Mouse (Mus musculus): ENCODE measurements around the gene Fgf23. TPM values are rescaled to one million over a fixed set of nuclear protein-coding genes. Genes with fewer than 3 reads are reported as not detected.

The Fgf23 gene
- polyA plus RNA-seq, 1 experiment: not detected

- no peaks in the 10 kb centered on the region for H3K4me1 ChIP-seq (ENCODE audit: control insufficient read depth, insufficient read depth, low read length)
- H3K4me3 ChIP-seq (ENCODE audit: insufficient read depth, low read length): no peak overlapping the region
- TF ChIP-seq CTCF (IDR thresholded peaks at IDR 0.05; ENCODE audit: borderline replicate concordance, insufficient read depth, low read length): no peak
- no peak overlapping the region for H3K27ac ChIP-seq (ENCODE audit: insufficient read depth, low read length)
Observed at GRCm38 (mm10) chr6:127081820-127082219, 9.1 kb downstream of the Fgf23 start.

DNA sequence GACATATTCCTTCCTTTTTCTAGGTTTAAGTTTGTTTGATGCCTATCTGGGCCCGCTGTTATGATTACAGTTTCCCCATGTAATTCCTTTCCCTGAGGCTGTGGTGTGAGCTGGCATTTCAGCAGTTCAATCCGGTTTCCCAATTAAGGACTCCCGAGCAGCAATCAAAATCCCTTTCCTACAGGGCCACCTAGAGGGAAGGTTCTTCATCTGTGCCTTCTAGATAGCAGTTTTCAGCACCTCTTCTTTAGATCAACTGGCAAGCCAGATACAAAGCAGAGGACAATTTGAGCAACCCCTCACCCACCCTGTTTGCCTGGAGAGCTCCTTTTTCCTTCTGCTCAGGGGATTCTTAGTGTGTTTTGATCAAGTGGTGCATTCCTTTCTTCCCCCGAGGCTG lies 14.0 kb downstream of the Fgf23 start:
- H3K4me3 ChIP-seq (ENCODE audit: insufficient read depth, low read length): no peak overlapping the region
- H3K27ac ChIP-seq (ENCODE audit: insufficient read depth, low read length): no peak overlapping the region
- H3K4me1 ChIP-seq (ENCODE audit: control insufficient read depth, insufficient read depth, low read length): no peaks in the 10 kb centered on the region
- TF ChIP-seq POLR2A (IDR thresholded peaks at IDR 0.05; ENCODE audit: low read depth, low read length) (no peak), CTCF (IDR thresholded peaks at IDR 0.05; ENCODE audit: borderline replicate concordance, insufficient read depth, low read length) (no peak)

GRCm38 (mm10) chr6:127094565-127094964 lies 21.9 kb downstream of the Fgf23 start:
- peak; percentile 36; the same call in 1 of the 2 replicates for TF ChIP-seq CTCF (IDR thresholded peaks at IDR 0.05; ENCODE audit: borderline replicate concordance, insufficient read depth, low read length)
- no peak for TF ChIP-seq POLR2A (IDR thresholded peaks at IDR 0.05; ENCODE audit: low read depth, low read length)
- no peaks in the 10 kb centered on the region for H3K4me1 ChIP-seq (ENCODE audit: control insufficient read depth, insufficient read depth, low read length)
- H3K27ac ChIP-seq (ENCODE audit: insufficient read depth, low read length): no peak overlapping the region
- H3K4me3 ChIP-seq (ENCODE audit: insufficient read depth, low read length): no peak overlapping the region

DNA sequence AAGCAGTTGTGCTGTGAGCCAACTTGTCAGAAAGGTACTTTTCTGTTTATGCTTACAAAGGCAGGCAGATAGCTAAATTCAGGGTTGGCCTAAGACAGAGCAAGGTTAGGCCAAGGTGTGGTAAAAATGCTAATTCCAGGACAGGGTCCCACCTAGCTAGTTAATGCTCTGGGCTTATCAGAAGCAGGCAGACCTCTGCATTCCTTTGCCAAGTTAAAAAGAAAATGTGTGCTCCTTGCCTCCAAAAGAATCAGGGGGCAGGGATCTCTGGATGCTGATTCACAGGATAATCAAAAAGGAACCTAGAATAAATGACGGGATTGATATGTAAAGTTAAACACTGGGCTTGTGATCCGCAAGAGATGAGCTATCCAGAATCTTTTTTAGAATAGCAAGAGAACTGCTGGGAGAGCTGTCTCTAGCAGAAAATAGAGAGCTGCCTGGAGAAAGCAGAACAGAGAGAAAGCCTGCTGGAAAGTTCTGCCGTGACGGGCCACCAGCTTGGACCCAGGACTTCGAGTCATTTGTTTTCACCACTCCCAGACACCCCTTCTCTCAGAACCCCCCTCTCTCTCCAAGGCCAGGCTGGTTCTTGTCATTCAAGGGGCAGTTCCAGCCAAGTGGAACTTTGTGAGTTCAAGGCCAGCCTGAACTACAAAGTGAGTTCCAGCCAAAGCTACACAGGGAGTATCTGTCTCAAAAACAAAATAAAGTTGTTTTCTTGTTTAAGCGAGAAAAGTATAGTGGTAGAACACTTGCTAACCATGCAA lies 31.0 kb downstream of the Fgf23 start:
- TF ChIP-seq POLR2A (IDR thresholded peaks at IDR 0.05; ENCODE audit: low read depth, low read length) (no peak), CTCF (IDR thresholded peaks at IDR 0.05; ENCODE audit: borderline replicate concordance, insufficient read depth, low read length) (no peak)
- H3K27ac ChIP-seq (ENCODE audit: insufficient read depth, low read length): no peak overlapping the region
- no peak overlapping the region for H3K4me3 ChIP-seq (ENCODE audit: insufficient read depth, low read length)
- H3K4me1 ChIP-seq (ENCODE audit: control insufficient read depth, insufficient read depth, low read length): peaks cover 2% of the 10 kb centered on the region; the same call in 1 of the 2 replicates

- H3K4me3 ChIP-seq (ENCODE audit: insufficient read depth, low read length): no peak overlapping the region
- TF ChIP-seq POLR2A (IDR thresholded peaks at IDR 0.05; ENCODE audit: low read depth, low read length) (no peak), CTCF (IDR thresholded peaks at IDR 0.05; ENCODE audit: borderline replicate concordance, insufficient read depth, low read length) (no peak)
- H3K27ac ChIP-seq (ENCODE audit: insufficient read depth, low read length): no peak overlapping the region
- H3K4me1 ChIP-seq (ENCODE audit: control insufficient read depth, insufficient read depth, low read length): peaks cover 2% of the 10 kb centered on the region; the same call in 1 of the 2 replicates
Observed at GRCm38 (mm10) chr6:127104396-127105029, 31.8 kb downstream of the Fgf23 start.

DNA sequence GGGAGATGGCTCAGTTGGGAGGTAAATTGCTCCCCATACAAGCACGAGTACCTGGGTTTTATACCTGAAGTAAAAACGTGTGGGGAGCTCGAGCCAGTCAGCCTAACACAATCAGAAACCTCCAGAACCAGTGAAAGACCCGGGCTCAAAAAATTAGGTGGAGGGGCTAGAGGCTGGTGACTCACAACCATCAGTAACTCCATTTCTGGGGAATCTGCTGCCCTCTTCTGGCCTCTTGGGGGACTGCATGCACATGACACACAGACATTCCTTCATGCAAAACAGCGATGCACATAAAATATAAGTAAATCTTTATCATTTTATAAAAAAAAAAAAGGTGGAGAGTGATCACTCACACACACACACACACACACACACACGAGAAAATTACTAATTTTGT lies 32.4 kb downstream of the Fgf23 start:
- Histone ChIP-seq H3K4me1 (ENCODE audit: control insufficient read depth, insufficient read depth, low read length) (peaks cover 2% of the 10 kb centered on the region; the same call in 1 of the 2 replicates), H3K27ac (ENCODE audit: insufficient read depth, low read length) (no peak overlapping the region), H3K4me3 (ENCODE audit: insufficient read depth, low read length) (no peak overlapping the region)
- no peak for TF ChIP-seq POLR2A (IDR thresholded peaks at IDR 0.05; ENCODE audit: low read depth, low read length)
- TF ChIP-seq CTCF (IDR thresholded peaks at IDR 0.05; ENCODE audit: borderline replicate concordance, insufficient read depth, low read length): peak; percentile 38; the same call in 1 of the 2 replicates

DNA sequence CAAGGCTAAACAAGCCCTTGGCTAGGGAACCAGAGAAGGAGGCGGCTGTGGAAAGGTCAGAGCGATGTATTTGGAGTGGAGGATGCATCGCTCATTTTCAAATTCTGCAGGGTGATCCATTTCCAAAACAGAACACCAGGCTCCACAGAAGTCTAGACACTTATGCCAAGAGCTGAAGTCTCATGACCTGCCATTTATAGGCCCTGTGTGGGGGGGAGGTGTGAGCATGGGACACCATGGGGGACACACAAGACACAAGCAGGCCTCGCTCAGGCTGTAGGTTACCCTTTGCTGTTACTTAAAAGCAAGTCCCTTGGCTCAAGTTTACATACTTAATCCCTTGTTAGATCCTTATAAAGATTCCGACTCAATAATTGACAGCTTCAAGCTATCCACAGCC lies 33.5 kb downstream of the Fgf23 start:
- no peak for TF ChIP-seq POLR2A (IDR thresholded peaks at IDR 0.05; ENCODE audit: low read depth, low read length)
- TF ChIP-seq CTCF (IDR thresholded peaks at IDR 0.05; ENCODE audit: borderline replicate concordance, insufficient read depth, low read length): no peak
- Histone ChIP-seq H3K4me1 (ENCODE audit: control insufficient read depth, insufficient read depth, low read length) (peaks cover 2% of the 10 kb centered on the region; the same call in 1 of the 2 replicates), H3K27ac (ENCODE audit: insufficient read depth, low read length) (no peak overlapping the region), H3K4me3 (ENCODE audit: insufficient read depth, low read length) (no peak overlapping the region)

GRCm38 (mm10) chr6:127106726-127107125 lies 34.0 kb downstream of the Fgf23 start:
- Histone ChIP-seq H3K4me3 (ENCODE audit: insufficient read depth, low read length) (no peak overlapping the region), H3K4me1 (ENCODE audit: control insufficient read depth, insufficient read depth, low read length) (peaks cover 2% of the 10 kb centered on the region; the same call in 1 of the 2 replicates), H3K27ac (ENCODE audit: insufficient read depth, low read length) (no peak overlapping the region)
- TF ChIP-seq POLR2A (IDR thresholded peaks at IDR 0.05; ENCODE audit: low read depth, low read length) (no peak), CTCF (IDR thresholded peaks at IDR 0.05; ENCODE audit: borderline replicate concordance, insufficient read depth, low read length) (no peak)

DNA sequence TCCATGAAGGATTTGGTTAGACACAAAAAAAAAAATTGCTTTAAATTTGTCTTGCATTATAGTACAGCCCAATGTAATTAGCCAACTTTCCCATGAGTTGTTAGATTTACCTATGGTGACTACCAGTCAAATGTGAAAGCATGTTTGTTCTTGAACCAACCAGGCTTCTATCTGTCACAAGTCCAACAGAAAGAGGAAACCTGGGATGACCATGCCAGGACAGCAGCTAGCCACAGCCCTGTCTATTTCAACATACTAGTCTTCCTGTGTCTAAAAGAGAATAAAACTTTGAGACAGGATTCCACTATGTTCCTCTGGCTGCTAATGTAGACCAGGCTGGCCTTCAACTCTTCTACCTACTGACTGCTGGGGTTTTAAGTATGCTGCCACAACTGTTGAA lies 34.7 kb downstream of the Fgf23 start:
- Histone ChIP-seq H3K4me1 (ENCODE audit: control insufficient read depth, insufficient read depth, low read length) (peaks cover 2% of the 10 kb centered on the region; the same call in 1 of the 2 replicates), H3K4me3 (ENCODE audit: insufficient read depth, low read length) (no peak overlapping the region), H3K27ac (ENCODE audit: insufficient read depth, low read length) (no peak overlapping the region)
- TF ChIP-seq CTCF (IDR thresholded peaks at IDR 0.05; ENCODE audit: borderline replicate concordance, insufficient read depth, low read length) (no peak), POLR2A (IDR thresholded peaks at IDR 0.05; ENCODE audit: low read depth, low read length) (no peak)
